Mouse (Mus musculus) splenic B cell, adult 2 months (primary cell): ENCODE data around the gene Nos1.
A peak's percentile ranks its signal among the peaks of the same experiment; 100 is the strongest.

Experiments used
- DNase-seq: peaks from one replicate; pipeline ENCODE4 v3.0.0-alpha.2; 2011; ENCODE audit warnings: low read depth, low spot score
- H3K27me3 ChIP-seq: 2 replicates; pipeline ENCODE4 v1.6.1; 2012; ENCODE audit warnings: mild to moderate bottlenecking, low read length, moderate library complexity, mixed read lengths; ENCODE audit not compliant: control insufficient read depth, poor library complexity, insufficient read depth, severe bottlenecking
- H3K36me3 ChIP-seq: 2 replicates; pipeline ENCODE4 v1.6.1; 2012; ENCODE audit warnings: mild to moderate bottlenecking, low read length, moderate library complexity, mixed read lengths; ENCODE audit not compliant: control insufficient read depth, poor library complexity, insufficient read depth, severe bottlenecking

Nos1 gene

GRCm38 (mm10) chr5:117977501-117978158 lies 196.8 kb downstream of the Nos1 start:
- no peaks in the 10 kb centered on the region for H3K27me3 ChIP-seq
- peaks cover 3% of the 10 kb centered on the region; the same call in 1 of the 2 replicates for H3K36me3 ChIP-seq
- peak; percentile 70 for DNase-seq

- DNase-seq, result no peak
- peaks cover 3% of the 10 kb centered on the region; the same call in 1 of the 2 replicates for H3K36me3 ChIP-seq
- H3K27me3 ChIP-seq, result no peaks in the 10 kb centered on the region
Measured at GRCm38 (mm10) chr5:117978159-117978697, 197.4 kb downstream of the Nos1 start.

GRCm38 (mm10) chr5:117979082-117979481 lies 198.2 kb downstream of the Nos1 start:
- no peaks in the 10 kb centered on the region for H3K27me3 ChIP-seq
- DNase-seq, result no peak
- H3K36me3 ChIP-seq, result peaks cover 3% of the 10 kb centered on the region; the same call in 1 of the 2 replicates

GRCm38 (mm10) chr5:117980921-117981320 lies 200.1 kb downstream of the Nos1 start:
- peaks cover 3% of the 10 kb centered on the region for H3K36me3 ChIP-seq
- no peak for DNase-seq
- H3K27me3 ChIP-seq, result no peaks in the 10 kb centered on the region

GRCm38 (mm10) chr5:117981943-117982342 lies 201.1 kb downstream of the Nos1 start:
- H3K27me3 ChIP-seq, result no peaks in the 10 kb centered on the region
- peaks cover 4% of the 10 kb centered on the region for H3K36me3 ChIP-seq
- DNase-seq, result no peak

- no peak for DNase-seq
- no peaks in the 10 kb centered on the region for H3K27me3 ChIP-seq
- peaks cover 6% of the 10 kb centered on the region for H3K36me3 ChIP-seq
Measured at GRCm38 (mm10) chr5:117986327-117986726, 205.5 kb downstream of the Nos1 start.

GRCm38 (mm10) chr5:117987891-117988290 lies 207.1 kb downstream of the Nos1 start:
- peaks cover 9% of the 10 kb centered on the region for H3K36me3 ChIP-seq
- no peak for DNase-seq
- no peaks in the 10 kb centered on the region for H3K27me3 ChIP-seq

GRCm38 (mm10) chr5:117988367-117988766 lies 207.5 kb downstream of the Nos1 start:
- H3K27me3 ChIP-seq, result no peaks in the 10 kb centered on the region
- no peak for DNase-seq
- H3K36me3 ChIP-seq, result peaks cover 9% of the 10 kb centered on the region

GRCm38 (mm10) chr5:117989773-117990172 lies 208.9 kb downstream of the Nos1 start:
- H3K36me3 ChIP-seq, result peaks cover 9% of the 10 kb centered on the region

GRCm38 (mm10) chr5:117990957-117991356 lies 210.1 kb downstream of the Nos1 start:
- Histone ChIP-seq H3K36me3 (peaks cover 16% of the 10 kb centered on the region), H3K27me3 (no peaks in the 10 kb centered on the region)
- DNase-seq, result no peak

More at GRCm38 (mm10) chr5:117989773-117990172, 208.9 kb downstream of the Nos1 start:
- no peak for DNase-seq
- H3K27me3 ChIP-seq, result no peaks in the 10 kb centered on the region

GRCm38 (mm10) chr5:117993550-117993949 lies 212.7 kb downstream of the Nos1 start:
- Histone ChIP-seq H3K36me3 (peaks cover 12% of the 10 kb centered on the region), H3K27me3 (no peaks in the 10 kb centered on the region)
- DNase-seq, result no peak

GRCm38 (mm10) chr5:117995372-117995901 lies 214.6 kb downstream of the Nos1 start:
- DNase-seq, result no peak
- Histone ChIP-seq H3K27me3 (no peaks in the 10 kb centered on the region), H3K36me3 (peaks cover 12% of the 10 kb centered on the region)

- Histone ChIP-seq H3K27me3 (no peaks in the 10 kb centered on the region), H3K36me3 (peaks cover 12% of the 10 kb centered on the region)
- DNase-seq, result no peak
Measured at GRCm38 (mm10) chr5:117995911-117996310, 215.1 kb downstream of the Nos1 start.

- H3K36me3 ChIP-seq, result peaks cover 9% of the 10 kb centered on the region
- no peaks in the 10 kb centered on the region for H3K27me3 ChIP-seq
- no peak for DNase-seq
Measured at GRCm38 (mm10) chr5:117996581-117996980, 215.7 kb downstream of the Nos1 start.

GRCm38 (mm10) chr5:117997434-117997970 lies 216.7 kb downstream of the Nos1 start:
- H3K36me3 ChIP-seq, result peaks cover 9% of the 10 kb centered on the region
- no peak for DNase-seq

More at GRCm38 (mm10) chr5:117997434-117997970, 216.7 kb downstream of the Nos1 start:
- H3K27me3 ChIP-seq, result no peaks in the 10 kb centered on the region
